Mouse (Mus musculus) myocyte (in vitro differentiated cells): ENCODE data around the gene Apba3. TPM values are rescaled to one million over a fixed set of nuclear protein-coding genes. Genes with fewer than 3 reads are reported as not detected.

ENCODE experiments used
- H3K27me3 ChIP-seq: one replicate; pipeline ENCODE4 v1.6.1; 2011; ENCODE audit not compliant: control insufficient read depth, insufficient read depth, insufficient read length
- H3K36me3 ChIP-seq: one replicate; pipeline ENCODE4 v1.6.1; 2011; ENCODE audit not compliant: control insufficient read depth, insufficient read depth
- H3K4me2 ChIP-seq: one replicate; pipeline ENCODE4 v1.6.1; 2011; ENCODE audit warnings: low read depth, control low read depth
- H3K4me3 ChIP-seq: one replicate; pipeline ENCODE4 v1.5.1; 2011; ENCODE audit warnings: mild to moderate bottlenecking, control low read depth, moderate library complexity
- H3K79me2 ChIP-seq: one replicate; pipeline ENCODE4 v1.6.1; 2011; ENCODE audit not compliant: control insufficient read depth, insufficient read depth
- H3ac ChIP-seq: one replicate; pipeline ENCODE4 v1.6.1; 2011; ENCODE audit not compliant: control insufficient read depth, insufficient read length
- CEBPB ChIP-seq: IDR thresholded peaks from 2 replicates; pipeline ENCODE4 v1.6.1; 2011; ENCODE audit warnings: mild to moderate bottlenecking, moderate library complexity; ENCODE audit not compliant: poor library complexity, insufficient read depth, severe bottlenecking
- E2F4 ChIP-seq: IDR thresholded peaks from one replicate; pipeline ENCODE4 v1.6.1; 2011; ENCODE audit warnings: mild to moderate bottlenecking, control low read depth, moderate library complexity; ENCODE audit not compliant: insufficient read depth
- MAX ChIP-seq: IDR thresholded peaks from one replicate; pipeline ENCODE4 v1.6.1; 2011; ENCODE audit warnings: low read depth, mild to moderate bottlenecking, control low read depth
- MYOD1 ChIP-seq, 3 experiments: IDR thresholded peaks; one replicate each; pipeline ENCODE4 v1.6.1; 2011; ENCODE audit warnings: control low read depth in 2 of 3, low read depth in 2 of 3, mild to moderate bottlenecking in 2 of 3, moderate library complexity in 1 of 3; ENCODE audit not compliant: insufficient read length in 2 of 3, control insufficient read depth in 1 of 3
- MYOG ChIP-seq, 3 experiments: IDR thresholded peaks; one replicate each; pipeline ENCODE4 v1.6.1; 2011; ENCODE audit warnings: control low read depth in 2 of 3, low read depth in 2 of 3, mild to moderate bottlenecking in 2 of 3; ENCODE audit not compliant: insufficient read length in 2 of 3, control insufficient read depth in 1 of 3, insufficient read depth in 1 of 3
- POLR2A ChIP-seq: IDR thresholded peaks from one replicate; pipeline ENCODE4 v1.6.1; 2011; ENCODE audit warnings: low read depth, mild to moderate bottlenecking, control low read depth, moderate library complexity; ENCODE audit not compliant: insufficient read length
- POLR2AphosphoS2 ChIP-seq: IDR thresholded peaks from one replicate; pipeline ENCODE4 v1.6.1; 2011; ENCODE audit warnings: low read depth, control low read depth; ENCODE audit not compliant: insufficient read length
- REST ChIP-seq: IDR thresholded peaks from one replicate; pipeline ENCODE4 v1.6.1; 2011; ENCODE audit warnings: mild to moderate bottlenecking, control low read depth, moderate library complexity; ENCODE audit not compliant: insufficient read depth, insufficient read length
- SRF ChIP-seq: IDR thresholded peaks from one replicate; pipeline ENCODE4 v1.6.1; 2011; ENCODE audit warnings: low read depth; ENCODE audit not compliant: control insufficient read depth, insufficient read length
- TCF12 ChIP-seq: IDR thresholded peaks from one replicate; pipeline ENCODE4 v1.6.1; 2011; ENCODE audit warnings: mild to moderate bottlenecking, control low read depth; ENCODE audit not compliant: poor library complexity, insufficient read depth, severe bottlenecking
- TCF3 ChIP-seq: IDR thresholded peaks from one replicate; pipeline ENCODE4 v1.6.1; 2011; ENCODE audit warnings: low read depth, control low read depth; ENCODE audit not compliant: insufficient read length
- USF1 ChIP-seq: IDR thresholded peaks from one replicate; pipeline ENCODE4 v1.6.1; 2011; ENCODE audit warnings: low read depth, mild to moderate bottlenecking, control low read depth, moderate library complexity
- polyA plus RNA-seq: library from polyadenylated mRNA; unstranded; fragments of >200 nt; fragmentation: generic; extraction: Trizol; gene quantifications from one replicate; pipeline ENCODE4 v1.2.1, GENCODE M21; 2012; ENCODE audit warnings: missing spikeins

Gene Apba3
- polyA plus RNA-seq, 1 experiment, result 166 TPM

DNA sequence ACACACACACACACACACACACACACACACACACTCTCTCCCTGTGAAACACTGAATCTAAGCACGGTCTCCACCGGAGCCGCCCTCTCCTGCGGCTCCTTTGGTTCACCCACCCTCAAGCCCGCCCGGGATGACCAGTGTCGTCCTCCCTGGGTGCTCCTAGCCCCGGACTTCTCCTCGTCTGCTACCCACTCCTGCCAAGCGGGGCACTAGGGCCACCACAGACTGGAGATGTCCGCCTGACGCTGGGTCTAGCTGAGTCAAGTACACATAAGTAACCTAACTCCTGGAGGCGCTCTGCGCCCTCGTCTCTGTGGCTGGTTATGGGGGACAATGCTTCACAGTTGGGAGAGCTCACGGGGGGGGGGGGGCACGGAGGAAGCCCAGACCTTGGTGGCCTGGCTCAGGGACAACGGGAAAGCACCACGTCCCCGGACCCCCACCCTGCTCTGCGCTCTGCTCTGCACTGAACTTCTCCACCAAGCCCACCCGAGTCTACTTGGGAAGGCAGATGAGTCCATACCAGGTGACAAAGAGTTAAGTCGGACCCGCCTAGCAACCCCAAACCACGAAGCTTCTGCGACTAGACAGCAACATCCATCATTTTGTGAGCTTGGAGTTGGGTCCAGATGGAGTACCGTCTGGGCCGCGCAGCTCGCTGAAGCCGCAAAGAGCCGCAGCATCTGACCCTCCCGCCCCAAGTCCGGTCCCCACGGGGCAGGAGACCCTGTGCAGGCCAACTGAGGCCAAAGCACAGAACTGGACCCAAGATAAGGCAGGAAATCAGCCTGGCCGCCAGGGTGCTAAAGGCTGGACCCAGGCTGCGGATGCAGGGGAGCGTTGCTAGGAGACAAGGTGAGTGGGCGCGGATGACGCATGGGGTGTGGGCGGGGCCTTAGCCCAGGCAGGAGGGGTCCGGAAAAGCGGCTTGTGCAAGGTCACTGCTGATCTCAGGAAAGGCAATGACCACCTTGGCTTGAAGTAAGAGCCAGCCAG lies 14.0 kb upstream of the Apba3 start, which contains the start of gene Matk:
Gene Matk (plus strand): TSS at position 512 of the 996 bp plus-strand sequence.
- no peak within 1 kb of the TSS for H3K4me3 ChIP-seq
- H3K79me2 ChIP-seq, result no peaks in the 10 kb centered on the region
- H3K4me2 ChIP-seq, result no peak within 1 kb of the TSS
- peaks cover 18% of the 10 kb centered on the region for H3K27me3 ChIP-seq
- TF ChIP-seq CEBPB, result no peak
- peak; percentile 54 for TF ChIP-seq POLR2AphosphoS2
- H3ac ChIP-seq, result no peak within 1 kb of the TSS
- no peaks in the 10 kb centered on the region for H3K36me3 ChIP-seq

DNA sequence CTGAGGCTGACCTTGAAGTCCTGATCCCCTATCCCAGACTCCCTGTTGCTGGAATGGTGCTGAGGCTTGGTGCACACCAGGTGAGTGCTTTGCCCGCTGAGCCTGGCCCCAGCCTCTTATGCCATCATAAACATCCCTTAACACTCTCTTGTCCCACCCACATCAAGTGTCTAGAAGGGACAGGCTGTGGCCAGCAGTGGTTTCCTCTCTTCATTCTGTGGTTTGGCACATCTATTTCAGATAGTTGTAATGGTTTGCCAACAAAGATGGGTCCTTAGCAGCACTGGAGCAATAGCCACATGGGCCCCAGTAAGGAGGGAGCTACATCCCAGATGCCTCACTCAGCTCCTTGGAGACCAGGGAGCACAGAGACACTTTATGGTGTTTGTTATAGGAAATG lies 11.9 kb upstream of the Apba3 start:
- H3K4me3 ChIP-seq, result no peak overlapping the region
- no peak overlapping the region for H3K4me2 ChIP-seq
- H3K27me3 ChIP-seq, result peaks cover 30% of the 10 kb centered on the region
- TF ChIP-seq POLR2AphosphoS2 (no peak), E2F4 (no peak), REST (no peak), MYOD1 (IDR thresholded peaks at IDR 0.05; ENCODE audit: control insufficient read depth in 1 of 3, insufficient read length in 2 of 3, low read depth in 2 of 3) (no peak), USF1 (no peak), MAX (no peak), TCF12 (no peak), MYOG (IDR thresholded peaks at IDR 0.05; ENCODE audit: control insufficient read depth in 1 of 3, insufficient read depth in 1 of 3, insufficient read length in 2 of 3, low read depth in 2 of 3) (no peak), POLR2A (no peak), TCF3 (no peak), CEBPB (no peak), SRF (no peak)
- H3K36me3 ChIP-seq, result no peaks in the 10 kb centered on the region
- H3K79me2 ChIP-seq, result no peaks in the 10 kb centered on the region
- H3ac ChIP-seq, result no peak overlapping the region

GRCm38 (mm10) chr10:81257158-81258039 lies 9.4 kb upstream of the Apba3 start:
- Histone ChIP-seq H3K4me3 (no peak overlapping the region), H3K27me3 (peaks cover 22% of the 10 kb centered on the region)
- no peak for TF ChIP-seq TCF3
- TF ChIP-seq REST, result no peak
- TF ChIP-seq POLR2A, result no peak
- peak in 1 of 3 experiments; percentile 39 for TF ChIP-seq MYOG (IDR thresholded peaks at IDR 0.05; ENCODE audit: control insufficient read depth in 1 of 3, insufficient read depth in 1 of 3, insufficient read length in 2 of 3, low read depth in 2 of 3)
- TF ChIP-seq MAX, result no peak
- no peak for TF ChIP-seq TCF12
- no peak for TF ChIP-seq USF1
- no peak for TF ChIP-seq CEBPB
- peak; percentile 60 for TF ChIP-seq POLR2AphosphoS2
- TF ChIP-seq MYOD1 (IDR thresholded peaks at IDR 0.05; ENCODE audit: control insufficient read depth in 1 of 3, insufficient read length in 2 of 3, low read depth in 2 of 3), result peak in 1 of 3 experiments; percentile 33
- no peak for TF ChIP-seq E2F4
- TF ChIP-seq SRF, result no peak

GRCm38 (mm10) chr10:81259225-81259884 lies 7.4 kb upstream of the Apba3 start:
- no peaks in the 10 kb centered on the region for H3K36me3 ChIP-seq
- no peaks in the 10 kb centered on the region for H3K79me2 ChIP-seq
- H3K4me2 ChIP-seq, result no peak overlapping the region
- TF ChIP-seq E2F4 (no peak), CEBPB (no peak), MYOD1 (IDR thresholded peaks at IDR 0.05; ENCODE audit: control insufficient read depth in 1 of 3, insufficient read length in 2 of 3, low read depth in 2 of 3) (no peak), REST (no peak), TCF3 (no peak), USF1 (no peak), TCF12 (no peak), POLR2AphosphoS2 (peak; percentile 46)
- H3ac ChIP-seq, result no peak overlapping the region
- H3K27me3 ChIP-seq, result peaks cover 19% of the 10 kb centered on the region
- no peak overlapping the region for H3K4me3 ChIP-seq

More at GRCm38 (mm10) chr10:81257158-81258039, 9.4 kb upstream of the Apba3 start:
- Histone ChIP-seq H3K36me3 (no peaks in the 10 kb centered on the region), H3ac (no peak overlapping the region), H3K79me2 (no peaks in the 10 kb centered on the region), H3K4me2 (no peak overlapping the region)
